Mouse (Mus musculus): ENCODE measurements around the gene Ipp. TPM values are rescaled to one million over a fixed set of nuclear protein-coding genes. Genes with fewer than 3 reads are reported as not detected.

The Ipp gene
- polyA plus RNA-seq, 1 experiment from 2014 or later, result 4.6 TPM

DNA sequence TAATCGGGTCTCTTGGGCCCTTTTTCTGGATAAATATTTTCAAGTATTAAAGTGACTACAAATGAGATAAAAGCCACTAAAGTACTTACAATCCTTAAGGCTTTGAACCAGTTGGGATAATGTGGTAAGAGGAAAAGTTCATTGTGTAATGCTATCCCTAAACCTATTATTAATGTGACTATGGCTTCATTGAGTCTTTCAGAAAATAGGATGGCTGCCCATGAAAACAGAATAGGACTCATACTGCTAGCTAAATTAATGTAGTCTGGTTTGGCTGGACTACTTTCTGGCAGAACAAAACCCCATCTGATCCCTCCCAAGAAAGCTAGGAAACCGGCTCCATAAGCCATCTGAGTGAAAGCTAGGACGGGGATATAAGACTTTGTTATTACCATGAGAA lies 45.7 kb downstream of the Ipp start:
- Histone ChIP-seq H3K27ac (ENCODE audit: low read depth, low read length) (no peak overlapping the region), H3K4me1 (ENCODE audit: control insufficient read depth, insufficient read depth, low read length) (no peaks in the 10 kb centered on the region; the same call in 1 of the 2 replicates), H3K4me2 (no peak overlapping the region), H3K9me3 (replicated peaks; ENCODE audit: control insufficient read depth, low read length) (no peaks in the 10 kb centered on the region), H3K36me3 (ENCODE audit: control insufficient read depth, insufficient read depth, low read length) (0 out of 2 replicates have a peak, but pooled peaks cover 2% of the 10 kb centered on the region), H3K4me3 (ENCODE audit: low read depth, low read length) (no peak overlapping the region), H3K27me3 (ENCODE audit: control insufficient read depth, insufficient read depth, low read length) (no peaks in the 10 kb centered on the region), H3K9ac (ENCODE audit: low read depth, low read length) (no peak overlapping the region)
- no peak for ATAC-seq (replicated peaks; ENCODE audit: insufficient number of reproducible peaks, low FRiP score, low TSS enrichment)
- WGBS (ENCODE audit: insufficient replicate concordance), result 83% methylated on average over 3 of the region's 3 CpGs

DNA sequence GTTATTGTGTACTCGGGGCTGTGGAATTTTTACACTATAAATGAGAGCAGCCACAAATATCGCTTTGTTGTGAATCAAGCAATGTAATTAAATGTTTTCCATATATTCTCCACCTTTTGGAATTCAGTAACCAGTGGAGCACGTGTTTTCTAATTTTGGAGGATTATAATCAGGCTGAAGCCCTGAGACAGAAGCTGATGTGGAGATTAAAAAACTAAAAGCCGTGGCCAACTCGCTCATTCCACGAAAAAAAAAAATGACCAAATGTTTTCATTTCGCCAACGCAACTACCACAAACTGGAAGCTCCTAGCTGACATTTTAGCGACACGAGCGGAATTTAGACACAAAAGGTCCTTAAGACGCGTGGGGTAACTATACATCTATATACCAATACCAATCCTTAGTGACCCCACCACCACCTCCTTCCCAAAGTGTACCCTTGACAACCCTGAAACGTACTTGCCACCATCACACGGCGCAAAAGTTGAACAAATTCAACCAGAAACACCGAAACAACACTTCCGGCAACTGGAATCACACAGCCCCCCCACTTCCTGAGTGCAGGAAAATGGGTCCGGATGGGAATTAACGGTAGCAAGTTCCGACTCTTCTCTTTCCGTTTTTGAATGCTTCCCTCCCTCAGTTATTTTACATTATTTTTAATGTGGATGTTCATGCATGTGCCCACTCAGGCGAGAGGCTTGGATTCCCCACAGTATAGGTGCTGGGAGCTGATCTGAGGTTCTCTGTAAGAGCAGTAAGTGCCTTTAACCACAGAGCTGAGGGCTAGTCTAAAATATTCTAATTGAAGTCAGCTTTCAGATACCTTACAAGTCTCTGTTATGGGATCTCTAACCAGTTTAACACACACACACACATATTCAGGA lies 48.3 kb downstream of the Ipp start, which contains the start of gene Tmem69:
Gene Tmem69 (minus strand): TSS at position 524 of the 888 bp plus-strand sequence.
- Histone ChIP-seq H3K4me2 (peak within 1 kb of the TSS; percentile 90), H3K4me1 (ENCODE audit: control insufficient read depth, insufficient read depth, low read length) (peaks cover 6% of the 10 kb centered on the region), H3K9me3 (replicated peaks; ENCODE audit: control insufficient read depth, low read length) (no peaks in the 10 kb centered on the region), H3K36me3 (ENCODE audit: control insufficient read depth, insufficient read depth, low read length) (0 out of 2 replicates have a peak, but pooled peaks cover 2% of the 10 kb centered on the region), H3K27ac (ENCODE audit: low read depth, low read length) (peak within 1 kb of the TSS; percentile 91), H3K9ac (ENCODE audit: low read depth, low read length) (peak within 1 kb of the TSS; percentile 83), H3K4me3 (ENCODE audit: low read depth, low read length) (peak within 1 kb of the TSS; percentile 70), H3K27me3 (ENCODE audit: control insufficient read depth, insufficient read depth, low read length) (no peaks in the 10 kb centered on the region)
- no peak for ATAC-seq (replicated peaks; ENCODE audit: insufficient number of reproducible peaks, low FRiP score, low TSS enrichment)
- 3% methylated on average over 23 of the region's 23 CpGs for WGBS (ENCODE audit: insufficient replicate concordance)

DNA sequence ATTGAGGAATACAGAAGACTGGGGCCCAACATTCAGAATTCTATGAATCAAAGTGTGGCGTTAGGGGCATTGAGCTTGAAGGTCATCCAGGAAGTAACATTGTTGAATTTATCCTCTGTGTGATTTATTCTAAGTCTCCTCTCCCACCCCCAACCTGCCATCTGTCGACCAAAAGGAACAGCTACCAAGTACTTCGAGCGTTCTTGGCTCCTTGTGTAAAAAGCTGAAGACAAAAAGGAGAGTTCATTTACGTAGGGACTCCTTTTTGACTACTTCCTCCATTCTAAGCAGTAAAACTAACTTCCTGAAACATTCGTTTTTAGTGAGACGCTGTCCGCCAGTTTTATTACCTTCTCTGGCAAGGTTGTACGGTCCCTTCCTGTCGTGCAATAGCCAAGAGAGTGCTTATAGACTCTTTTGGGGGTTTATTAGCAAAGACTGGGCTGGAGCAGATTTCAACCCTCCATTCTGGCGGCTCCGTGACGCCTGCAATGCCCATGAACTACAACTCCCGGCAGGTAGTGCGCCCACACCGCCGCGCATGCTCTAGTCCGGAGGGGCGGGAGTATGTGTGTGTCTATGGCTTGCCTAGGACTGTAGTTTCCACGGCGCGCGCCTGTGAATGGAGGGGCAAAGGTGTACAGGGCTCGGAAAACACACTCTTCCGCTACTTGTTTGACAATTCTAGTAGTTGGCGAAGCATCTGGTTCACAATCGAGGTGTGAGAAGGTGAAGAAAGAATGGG lies 49.4 kb downstream of the Ipp start:
- Histone ChIP-seq H3K4me2 (peak overlapping the region; percentile 90), H3K4me1 (ENCODE audit: control insufficient read depth, insufficient read depth, low read length) (peaks cover 6% of the 10 kb centered on the region), H3K36me3 (ENCODE audit: control insufficient read depth, insufficient read depth, low read length) (0 out of 2 replicates have a peak, but pooled peaks cover 2% of the 10 kb centered on the region), H3K9ac (ENCODE audit: low read depth, low read length) (peak overlapping the region; percentile 83), H3K27me3 (ENCODE audit: control insufficient read depth, insufficient read depth, low read length) (no peaks in the 10 kb centered on the region), H3K4me3 (ENCODE audit: low read depth, low read length) (peak overlapping the region; percentile 70), H3K27ac (ENCODE audit: low read depth, low read length) (peak overlapping the region; percentile 91), H3K9me3 (replicated peaks; ENCODE audit: control insufficient read depth, low read length) (no peaks in the 10 kb centered on the region)
- WGBS (ENCODE audit: insufficient replicate concordance), result under 1% methylated on average over 28 of the region's 28 CpGs
- ATAC-seq (replicated peaks; ENCODE audit: insufficient number of reproducible peaks, low FRiP score, low TSS enrichment), result peak; percentile 93

GRCm38 (mm10) chr4:116557306-116558121 lies 50.2 kb downstream of the Ipp start, which contains the start of gene Gpbp1l1:
Gene Gpbp1l1, plus strand, starts transcription at chr4:116557658.
- under 1% methylated on average over 77 of the region's 78 CpGs for WGBS (ENCODE audit: insufficient replicate concordance)

DNA sequence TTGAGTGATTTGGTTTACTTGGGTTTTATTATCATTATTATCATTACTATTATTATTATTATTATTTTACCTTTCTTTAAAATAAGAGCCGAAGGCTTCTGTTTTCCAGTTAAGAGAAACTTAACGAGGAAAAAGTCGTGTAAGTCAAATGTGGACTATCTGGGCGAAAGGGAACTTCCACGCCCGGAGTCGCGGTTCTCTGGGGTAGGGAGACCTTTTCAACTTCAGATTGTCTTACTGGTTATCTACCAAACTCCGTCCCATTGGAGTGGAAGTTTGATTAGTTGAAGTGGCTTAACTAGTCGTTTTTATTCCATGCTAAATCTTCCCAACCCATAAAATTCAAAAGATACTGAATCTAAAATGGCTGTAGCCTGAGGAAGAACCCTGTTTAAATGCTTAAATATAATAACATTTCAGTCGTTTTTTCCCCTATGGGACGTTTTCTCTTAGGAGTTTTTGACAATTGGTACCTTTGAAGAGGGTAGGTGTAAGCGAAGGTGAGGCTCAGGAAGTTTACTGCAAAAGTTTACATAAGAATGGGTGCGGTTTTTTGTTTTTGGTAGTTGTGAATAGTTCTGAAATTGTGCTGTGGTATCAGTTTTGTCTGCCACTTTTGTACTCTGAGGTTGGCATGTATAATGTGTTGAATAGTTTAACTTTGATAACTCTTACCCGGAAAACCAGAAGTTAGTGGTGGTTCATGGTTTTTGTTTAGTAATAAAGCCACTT lies 51.0 kb downstream of the Ipp start:
- 2% methylated on average over 15 of the region's 15 CpGs for WGBS (ENCODE audit: insufficient replicate concordance)
- peak overlapping the region; percentile 91 for H3K27ac ChIP-seq (ENCODE audit: low read depth, low read length)
- no peak for ATAC-seq (replicated peaks; ENCODE audit: insufficient number of reproducible peaks, low FRiP score, low TSS enrichment)
- H3K36me3 ChIP-seq (ENCODE audit: control insufficient read depth, insufficient read depth, low read length), result no peaks in the 10 kb centered on the region
- H3K27me3 ChIP-seq (ENCODE audit: control insufficient read depth, insufficient read depth, low read length), result no peaks in the 10 kb centered on the region
- peak overlapping the region; percentile 90 for H3K4me2 ChIP-seq
- peak overlapping the region; percentile 83 for H3K9ac ChIP-seq (ENCODE audit: low read depth, low read length)
- H3K4me3 ChIP-seq (ENCODE audit: low read depth, low read length), result peak overlapping the region; percentile 70
- H3K9me3 ChIP-seq (replicated peaks; ENCODE audit: control insufficient read depth, low read length), result no peaks in the 10 kb centered on the region
- H3K4me1 ChIP-seq (ENCODE audit: control insufficient read depth, insufficient read depth, low read length), result peaks cover 6% of the 10 kb centered on the region

More at GRCm38 (mm10) chr4:116557306-116558121, 50.2 kb downstream of the Ipp start, which contains the start of gene Gpbp1l1:
- H3K27me3 ChIP-seq (ENCODE audit: control insufficient read depth, insufficient read depth, low read length), result no peaks in the 10 kb centered on the region
- peak; percentile 95 for ATAC-seq (replicated peaks; ENCODE audit: insufficient number of reproducible peaks, low FRiP score, low TSS enrichment)
- peak within 1 kb of the TSS; percentile 91 for H3K27ac ChIP-seq (ENCODE audit: low read depth, low read length)
- peak within 1 kb of the TSS; percentile 90 for H3K4me2 ChIP-seq
- H3K4me1 ChIP-seq (ENCODE audit: control insufficient read depth, insufficient read depth, low read length), result peaks cover 6% of the 10 kb centered on the region
- H3K9me3 ChIP-seq (replicated peaks; ENCODE audit: control insufficient read depth, low read length), result no peaks in the 10 kb centered on the region
- peak within 1 kb of the TSS; percentile 83 for H3K9ac ChIP-seq (ENCODE audit: low read depth, low read length)
- peak within 1 kb of the TSS; percentile 70 for H3K4me3 ChIP-seq (ENCODE audit: low read depth, low read length)
- 0 out of 2 replicates have a peak, but pooled peaks cover under 1% of the 10 kb centered on the region for H3K36me3 ChIP-seq (ENCODE audit: control insufficient read depth, insufficient read depth, low read length)

Other genes with a start within 250 kb of the Ipp start
- gene Mast2, start 43.4 kb upstream of the Ipp start, polyA plus RNA-seq (2014; fragmentation: Nextera tagmentation; extraction: Ambion mirVana), result 23.4 and 28.2 TPM in 2 replicates
- gene Tmem69, start 48.4 kb downstream of the Ipp start, polyA plus RNA-seq (2014; fragmentation: Nextera tagmentation; extraction: Ambion mirVana), result 26.4 and 33.3 TPM in 2 replicates
- 37.3 and 38.8 TPM in 2 replicates for gene Gpbp1l1, start 50.1 kb downstream of the Ipp start, polyA plus RNA-seq (2014; fragmentation: Nextera tagmentation; extraction: Ambion mirVana)
- 2.3 and 3.3 TPM in 2 replicates for gene Ccdc17, start 89.1 kb downstream of the Ipp start, polyA plus RNA-seq (2014; fragmentation: Nextera tagmentation; extraction: Ambion mirVana)
- 135 TPM in 2 replicates for gene Nasp, start 120.4 kb downstream of the Ipp start, polyA plus RNA-seq (2014; fragmentation: Nextera tagmentation; extraction: Ambion mirVana)
- 645 and 676 TPM in 2 replicates for gene Akr1a1, start 144.1 kb downstream of the Ipp start, polyA plus RNA-seq (2014; fragmentation: Nextera tagmentation; extraction: Ambion mirVana)
- gene Prdx1, start 178.0 kb downstream of the Ipp start, polyA plus RNA-seq (2014; fragmentation: Nextera tagmentation; extraction: Ambion mirVana), result 1,014 and 1,024 TPM in 2 replicates
- gene Mmachc, start 200.9 kb downstream of the Ipp start, polyA plus RNA-seq (2014; fragmentation: Nextera tagmentation; extraction: Ambion mirVana), result 25.5 and 29.1 TPM in 2 replicates
- 16.3 and 21.0 TPM in 2 replicates for gene Ccdc163, start 201.0 kb downstream of the Ipp start, polyA plus RNA-seq (2014; fragmentation: Nextera tagmentation; extraction: Ambion mirVana)
- 3.2 and 4.6 TPM in 2 replicates for gene Tesk2, start 213.4 kb downstream of the Ipp start, polyA plus RNA-seq (2014; fragmentation: Nextera tagmentation; extraction: Ambion mirVana)